Mouse (Mus musculus): ENCODE results near the gene Gm49661. TPM values are rescaled to one million over a fixed set of nuclear protein-coding genes. Genes with fewer than 3 reads are reported as not detected.

Gene Gm49661
- polyA plus RNA-seq, 1 experiment = not detected

DNA sequence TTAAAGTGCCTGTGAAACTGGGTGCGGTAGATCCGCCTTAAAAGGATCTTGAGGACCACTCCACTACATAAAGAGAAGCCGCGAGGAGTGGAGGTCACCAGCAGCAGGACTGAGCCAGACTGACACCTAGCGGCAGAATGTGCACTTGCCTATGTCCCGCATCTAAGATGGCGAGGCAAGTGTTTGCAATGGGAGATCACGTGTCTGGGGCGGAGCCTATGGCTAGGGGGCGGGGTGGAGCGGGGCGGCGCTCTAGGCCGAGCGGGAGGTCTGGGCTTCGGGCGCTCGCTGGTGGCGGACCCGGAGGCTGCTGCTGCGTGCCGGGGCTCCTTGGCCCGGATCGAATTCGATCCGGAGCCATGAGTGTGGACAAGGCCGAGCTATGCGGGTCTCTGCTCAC is 21.1 kb upstream of the Gm49661 start, which contains the start of gene Hook2:
TSS of gene Hook2 (plus strand) at position 255 of the 400 bp plus-strand sequence.
- peaks cover 14% of the 10 kb centered on the region for H3K4me1 ChIP-seq (replicated peaks; ENCODE audit: control insufficient read depth, insufficient read depth, low read length)
- peak within 1 kb of the TSS; percentile 52 for H3K4me3 ChIP-seq (ENCODE audit: control insufficient read depth, insufficient read depth, low read length)
- under 1% methylated on average over 28 of the region's 28 CpGs for WGBS
- no peaks in the 10 kb centered on the region for H3K27me3 ChIP-seq (ENCODE audit: control insufficient read depth, insufficient read depth, low read length)
- H3K27ac ChIP-seq (ENCODE audit: control insufficient read depth, insufficient read depth, low read length) = 0 out of 2 replicates have a peak within 1 kb of the TSS, but pooled peaks have one; percentile 6
- TF ChIP-seq CTCF (IDR thresholded peaks at IDR 0.05; ENCODE audit: borderline replicate concordance, control insufficient read depth, extremely low read depth, insufficient read depth, low read length, poor library complexity) (peak; percentile 81), POLR2A (IDR thresholded peaks at IDR 0.05; ENCODE audit: control insufficient read depth, extremely low read depth, insufficient read depth, low read length, poor library complexity) (no peak; the same call in 1 of the 2 replicates)
- no peaks in the 10 kb centered on the region for H3K36me3 ChIP-seq (ENCODE audit: control insufficient read depth, insufficient read depth, low read length)
- peak; percentile 96 for DNase-seq

DNA sequence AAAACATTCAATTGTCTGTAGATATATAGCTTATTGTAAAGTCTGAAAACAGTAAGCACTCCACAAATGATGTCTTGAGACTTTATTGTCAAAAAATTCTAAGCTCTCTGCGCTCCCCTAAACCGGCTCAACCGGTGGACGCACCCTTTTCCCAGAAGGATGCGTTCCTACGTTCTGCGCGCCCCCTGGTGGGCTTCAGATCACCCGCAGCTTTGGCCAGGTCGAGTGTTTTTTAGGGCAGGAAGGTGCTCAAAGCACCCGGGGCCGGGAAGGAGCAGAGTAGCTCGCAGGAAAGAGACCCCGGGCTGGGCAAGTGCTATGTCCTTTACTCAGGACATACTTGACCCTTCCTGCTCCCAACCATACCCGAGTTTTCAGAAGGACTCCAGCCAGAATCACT is 20.6 kb upstream of the Gm49661 start:
- WGBS = 0% methylated on average over 15 of the region's 15 CpGs
- no peaks in the 10 kb centered on the region for H3K27me3 ChIP-seq (ENCODE audit: control insufficient read depth, insufficient read depth, low read length)
- DNase-seq = peak; percentile 92
- peaks cover 19% of the 10 kb centered on the region for H3K4me1 ChIP-seq (replicated peaks; ENCODE audit: control insufficient read depth, insufficient read depth, low read length)
- peak overlapping the region; percentile 33 for H3K4me3 ChIP-seq (ENCODE audit: control insufficient read depth, insufficient read depth, low read length)
- H3K27ac ChIP-seq (ENCODE audit: control insufficient read depth, insufficient read depth, low read length) = 0 out of 2 replicates have a peak overlapping the region, but pooled peaks have one; percentile 6
- no peak for TF ChIP-seq POLR2A (IDR thresholded peaks at IDR 0.05; ENCODE audit: control insufficient read depth, extremely low read depth, insufficient read depth, low read length, poor library complexity)
- peak; percentile 97 for TF ChIP-seq CTCF (IDR thresholded peaks at IDR 0.05; ENCODE audit: borderline replicate concordance, control insufficient read depth, extremely low read depth, insufficient read depth, low read length, poor library complexity)
- H3K36me3 ChIP-seq (ENCODE audit: control insufficient read depth, insufficient read depth, low read length) = no peaks in the 10 kb centered on the region

DNA sequence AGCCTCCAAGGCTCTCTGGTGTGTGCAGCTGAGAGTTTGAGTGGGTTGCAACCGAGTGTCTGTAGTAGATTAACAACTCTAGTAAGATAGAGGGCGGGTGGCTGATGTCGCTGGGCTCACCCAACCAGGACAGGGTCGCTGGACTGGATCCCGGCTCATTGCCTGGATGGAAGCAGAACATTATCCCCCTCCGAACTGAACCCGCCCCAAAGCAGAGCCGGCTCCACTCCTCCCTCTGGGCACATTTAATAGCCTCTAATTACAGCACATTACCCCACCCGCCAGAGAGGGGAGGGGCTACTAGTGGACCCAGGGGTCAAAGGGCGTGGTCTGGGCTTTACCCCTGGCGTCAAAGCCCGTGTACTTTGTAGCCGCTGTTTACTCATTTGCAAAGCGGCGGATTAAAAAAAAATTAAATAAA is 20.1 kb upstream of the Gm49661 start:
- Histone ChIP-seq H3K4me3 (ENCODE audit: control insufficient read depth, insufficient read depth, low read length) (no peak overlapping the region), H3K4me1 (replicated peaks; ENCODE audit: control insufficient read depth, insufficient read depth, low read length) (peaks cover 24% of the 10 kb centered on the region), H3K27me3 (ENCODE audit: control insufficient read depth, insufficient read depth, low read length) (no peaks in the 10 kb centered on the region), H3K36me3 (ENCODE audit: control insufficient read depth, insufficient read depth, low read length) (no peaks in the 10 kb centered on the region), H3K27ac (ENCODE audit: control insufficient read depth, insufficient read depth, low read length) (no peak overlapping the region)
- DNase-seq = no peak
- 38% methylated on average over 15 of the region's 15 CpGs for WGBS
- TF ChIP-seq POLR2A (IDR thresholded peaks at IDR 0.05; ENCODE audit: control insufficient read depth, extremely low read depth, insufficient read depth, low read length, poor library complexity) (no peak), CTCF (IDR thresholded peaks at IDR 0.05; ENCODE audit: borderline replicate concordance, control insufficient read depth, extremely low read depth, insufficient read depth, low read length, poor library complexity) (no peak)

- Histone ChIP-seq H3K4me3 (ENCODE audit: control insufficient read depth, insufficient read depth, low read length) (no peak overlapping the region), H3K36me3 (ENCODE audit: control insufficient read depth, insufficient read depth, low read length) (no peaks in the 10 kb centered on the region), H3K27ac (ENCODE audit: control insufficient read depth, insufficient read depth, low read length) (no peak overlapping the region), H3K4me1 (replicated peaks; ENCODE audit: control insufficient read depth, insufficient read depth, low read length) (peaks cover 26% of the 10 kb centered on the region), H3K27me3 (ENCODE audit: control insufficient read depth, insufficient read depth, low read length) (no peaks in the 10 kb centered on the region)
- DNase-seq = no peak
- TF ChIP-seq CTCF (IDR thresholded peaks at IDR 0.05; ENCODE audit: borderline replicate concordance, control insufficient read depth, extremely low read depth, insufficient read depth, low read length, poor library complexity) (no peak), POLR2A (IDR thresholded peaks at IDR 0.05; ENCODE audit: control insufficient read depth, extremely low read depth, insufficient read depth, low read length, poor library complexity) (no peak)
- WGBS = 96% methylated on average over 2 of the region's 2 CpGs
Observed at GRCm38 (mm10) chr8:84987903-84988302, 18.7 kb upstream of the Gm49661 start.

GRCm38 (mm10) chr8:84987388-84987787 is 18.2 kb upstream of the Gm49661 start:
- Histone ChIP-seq H3K4me3 (ENCODE audit: control insufficient read depth, insufficient read depth, low read length) (no peak overlapping the region), H3K36me3 (ENCODE audit: control insufficient read depth, insufficient read depth, low read length) (no peaks in the 10 kb centered on the region), H3K27me3 (ENCODE audit: control insufficient read depth, insufficient read depth, low read length) (no peaks in the 10 kb centered on the region), H3K4me1 (replicated peaks; ENCODE audit: control insufficient read depth, insufficient read depth, low read length) (peaks cover 31% of the 10 kb centered on the region), H3K27ac (ENCODE audit: control insufficient read depth, insufficient read depth, low read length) (no peak overlapping the region)
- 94% methylated on average over 5 of the region's 5 CpGs for WGBS
- DNase-seq = no peak
- TF ChIP-seq CTCF (IDR thresholded peaks at IDR 0.05; ENCODE audit: borderline replicate concordance, control insufficient read depth, extremely low read depth, insufficient read depth, low read length, poor library complexity) = no peak
- TF ChIP-seq POLR2A (IDR thresholded peaks at IDR 0.05; ENCODE audit: control insufficient read depth, extremely low read depth, insufficient read depth, low read length, poor library complexity) = no peak

GRCm38 (mm10) chr8:84986379-84986945 is 17.2 kb upstream of the Gm49661 start:
- Histone ChIP-seq H3K36me3 (ENCODE audit: control insufficient read depth, insufficient read depth, low read length) (no peaks in the 10 kb centered on the region), H3K4me1 (replicated peaks; ENCODE audit: control insufficient read depth, insufficient read depth, low read length) (peaks cover 39% of the 10 kb centered on the region), H3K27me3 (ENCODE audit: control insufficient read depth, insufficient read depth, low read length) (no peaks in the 10 kb centered on the region), H3K4me3 (ENCODE audit: control insufficient read depth, insufficient read depth, low read length) (peak overlapping the region; percentile 58), H3K27ac (ENCODE audit: control insufficient read depth, insufficient read depth, low read length) (peak overlapping the region; percentile 33)
- no peak for DNase-seq
- TF ChIP-seq POLR2A (IDR thresholded peaks at IDR 0.05; ENCODE audit: control insufficient read depth, extremely low read depth, insufficient read depth, low read length, poor library complexity) = no peak
- TF ChIP-seq CTCF (IDR thresholded peaks at IDR 0.05; ENCODE audit: borderline replicate concordance, control insufficient read depth, extremely low read depth, insufficient read depth, low read length, poor library complexity) = no peak
- WGBS = 48% methylated on average over 8 of the region's 8 CpGs

Measured in thymus, adult 2 months (tissue).